Mouse (Mus musculus): ENCODE measurements around the gene Spp2. TPM values are rescaled to one million over a fixed set of nuclear protein-coding genes. Genes with fewer than 3 reads are reported as not detected.
"Not testable (repeated sequence)": the region's sequence is repeated elsewhere in the genome, so short reads cannot be mapped to it uniquely, and the experiment has no call there.

Gene Spp2
- total RNA-seq, 2 experiments from 2014 or later, result not detected

- no peak for TF ChIP-seq CTCF (conservative IDR thresholded peaks at IDR 0.05)
- Histone ChIP-seq H3K27ac (no peak overlapping the region), H3K4me3 (peak overlapping the region; percentile 3; the same call in 1 of the 2 replicates)
- no peak for DNase-seq (ENCODE audit: low spot score in 2 of 2)
Observed at GRCm38 (mm10) chr1:88446270-88447030, 39.7 kb downstream of the Spp2 start.

- Histone ChIP-seq H3K27ac (no peak overlapping the region), H3K4me3 (no peak overlapping the region)
- DNase-seq (ENCODE audit: low spot score in 2 of 2), result no peak
- TF ChIP-seq CTCF (conservative IDR thresholded peaks at IDR 0.05), result no peak
Observed at GRCm38 (mm10) chr1:88447483-88447882, 40.7 kb downstream of the Spp2 start.

GRCm38 (mm10) chr1:88448094-88448493 lies 41.3 kb downstream of the Spp2 start:
- H3K4me3 ChIP-seq; DNase-seq (ENCODE audit: low spot score in 2 of 2); H3K27ac ChIP-seq: not testable (repeated sequence)

- Histone ChIP-seq H3K27ac (no peak overlapping the region), H3K4me3 (no peak overlapping the region)
- TF ChIP-seq CTCF (conservative IDR thresholded peaks at IDR 0.05), result no peak
- no peak for DNase-seq (ENCODE audit: low spot score in 2 of 2)
Observed at GRCm38 (mm10) chr1:88449741-88450140, 43.0 kb downstream of the Spp2 start.

- Histone ChIP-seq H3K27ac (no peak overlapping the region), H3K4me3 (no peak overlapping the region)
- TF ChIP-seq CTCF (conservative IDR thresholded peaks at IDR 0.05), result no peak
- DNase-seq (ENCODE audit: low spot score in 2 of 2), result no peak
Observed at GRCm38 (mm10) chr1:88450668-88451067, 43.9 kb downstream of the Spp2 start.

GRCm38 (mm10) chr1:88452198-88452597 lies 45.4 kb downstream of the Spp2 start:
- H3K27ac ChIP-seq, result no peak overlapping the region
- no peak for DNase-seq (ENCODE audit: low spot score in 2 of 2)
- no peak overlapping the region for H3K4me3 ChIP-seq
- no peak for TF ChIP-seq CTCF (conservative IDR thresholded peaks at IDR 0.05)

- H3K4me3 ChIP-seq, result no peak overlapping the region
- TF ChIP-seq CTCF (conservative IDR thresholded peaks at IDR 0.05), result no peak
- no peak for DNase-seq (ENCODE audit: low spot score in 2 of 2)
- no peak overlapping the region for H3K27ac ChIP-seq
Observed at GRCm38 (mm10) chr1:88454703-88455102, 47.9 kb downstream of the Spp2 start.

- no peak overlapping the region for H3K4me3 ChIP-seq
- DNase-seq (ENCODE audit: low spot score in 2 of 2), result no peak
Observed at GRCm38 (mm10) chr1:88455761-88456160, 49.0 kb downstream of the Spp2 start.

GRCm38 (mm10) chr1:88456451-88457072 lies 49.8 kb downstream of the Spp2 start:
- H3K4me3 ChIP-seq, result no peak overlapping the region
- TF ChIP-seq CTCF (conservative IDR thresholded peaks at IDR 0.05), result peak; percentile 89
- peak; percentile 58 to 77 for DNase-seq (ENCODE audit: low spot score in 2 of 2)
- no peak overlapping the region for H3K27ac ChIP-seq

More at GRCm38 (mm10) chr1:88455761-88456160, 49.0 kb downstream of the Spp2 start:
- no peak overlapping the region for H3K27ac ChIP-seq
- no peak for TF ChIP-seq CTCF (conservative IDR thresholded peaks at IDR 0.05)

GRCm38 (mm10) chr1:88459196-88459595 lies 52.4 kb downstream of the Spp2 start:
- DNase-seq (ENCODE audit: low spot score in 2 of 2), result no peak
- H3K4me3 ChIP-seq, result no peak overlapping the region
- no peak overlapping the region for H3K27ac ChIP-seq
- TF ChIP-seq CTCF (conservative IDR thresholded peaks at IDR 0.05), result no peak

GRCm38 (mm10) chr1:88459655-88460054 lies 52.9 kb downstream of the Spp2 start:
- H3K27ac ChIP-seq, result no peak overlapping the region
- no peak overlapping the region for H3K4me3 ChIP-seq
- no peak for DNase-seq (ENCODE audit: low spot score in 2 of 2)
- no peak for TF ChIP-seq CTCF (conservative IDR thresholded peaks at IDR 0.05)

GRCm38 (mm10) chr1:88461096-88461495 lies 54.3 kb downstream of the Spp2 start:
- Histone ChIP-seq H3K4me3 (no peak overlapping the region), H3K27ac (no peak overlapping the region)
- no peak for DNase-seq (ENCODE audit: low spot score in 2 of 2)
- TF ChIP-seq CTCF (conservative IDR thresholded peaks at IDR 0.05), result no peak

GRCm38 (mm10) chr1:88462484-88462883 lies 55.7 kb downstream of the Spp2 start:
- no peak for DNase-seq (ENCODE audit: low spot score in 2 of 2)
- TF ChIP-seq CTCF (conservative IDR thresholded peaks at IDR 0.05), result no peak
- H3K27ac ChIP-seq, result no peak overlapping the region
- no peak overlapping the region for H3K4me3 ChIP-seq

GRCm38 (mm10) chr1:88463241-88463640 lies 56.5 kb downstream of the Spp2 start:
- H3K27ac ChIP-seq, result no peak overlapping the region
- no peak for DNase-seq (ENCODE audit: low spot score in 2 of 2)
- no peak overlapping the region for H3K4me3 ChIP-seq
- TF ChIP-seq CTCF (conservative IDR thresholded peaks at IDR 0.05), result no peak

All from layer of hippocampus, adult 2 months (tissue).